Mouse (Mus musculus) C2C12 (cell line): ENCODE measurements at regions not wholly inside any gene's neighbourhood (a gene's known extent, or its start where the extent isn't known, plus 50 kb on each side); places are given as distances from the start of the nearest gene placed in this dataset.

Experiments used
- H3K27me3 ChIP-seq: one replicate; pipeline ENCODE4 v1.6.1; 2011; ENCODE audit not compliant: control insufficient read depth, insufficient read depth, insufficient read length
- H3K36me3 ChIP-seq: one replicate; pipeline ENCODE4 v1.6.1; 2011; ENCODE audit not compliant: control insufficient read depth, insufficient read depth
- H3K4me3 ChIP-seq: one replicate; pipeline ENCODE4 v1.5.1; 2011; ENCODE audit warnings: mild to moderate bottlenecking, control low read depth; ENCODE audit not compliant: poor library complexity, insufficient read depth, severe bottlenecking
- H3K79me2 ChIP-seq: one replicate; pipeline ENCODE4 v1.6.1; 2011; ENCODE audit not compliant: control insufficient read depth, insufficient read depth
- H3K79me3 ChIP-seq: one replicate; pipeline ENCODE4 v1.6.1; 2011; ENCODE audit warnings: low read depth, control low read depth
- H3ac ChIP-seq: one replicate; pipeline ENCODE3; 2011; ENCODE audit warnings: low read depth; ENCODE audit not compliant: control insufficient read depth, insufficient read length
- CEBPB ChIP-seq: IDR thresholded peaks from one replicate; pipeline ENCODE4 v1.6.1; 2011; ENCODE audit warnings: low read depth, mild to moderate bottlenecking, control low read depth, moderate library complexity
- CTCF ChIP-seq: IDR thresholded peaks from one replicate; pipeline ENCODE4 v1.5.1; 2011; ENCODE audit not compliant: control insufficient read depth, insufficient read depth, insufficient read length
- FOSL1 ChIP-seq: IDR thresholded peaks from one replicate; pipeline ENCODE4 v1.8.0; 2011; ENCODE audit warnings: mild to moderate bottlenecking, low read length; ENCODE audit not compliant: poor library complexity, insufficient read depth, severe bottlenecking
- MAX ChIP-seq: IDR thresholded peaks from one replicate; pipeline ENCODE4 v1.6.1; 2011; ENCODE audit warnings: mild to moderate bottlenecking, control low read depth
- MYOD1 ChIP-seq: IDR thresholded peaks from one replicate; pipeline ENCODE4 v1.6.1; 2011; ENCODE audit warnings: low read depth; ENCODE audit not compliant: control insufficient read depth, insufficient read length
- MYOG ChIP-seq: IDR thresholded peaks from one replicate; pipeline ENCODE4 v1.6.1; 2011; ENCODE audit not compliant: control insufficient read depth, insufficient read length; ENCODE audit errors: extremely low read depth
- USF1 ChIP-seq: IDR thresholded peaks from one replicate; pipeline ENCODE4 v1.6.1; 2011; ENCODE audit warnings: low read depth, mild to moderate bottlenecking, control low read depth, moderate library complexity

GRCm38 (mm10) chr11:112543473-112543872 is 238.6 kb upstream of the Sox9 start:
- H3K4me3 ChIP-seq = no peak overlapping the region
- no peaks in the 10 kb centered on the region for H3K36me3 ChIP-seq
- no peaks in the 10 kb centered on the region for H3K79me3 ChIP-seq
- H3ac ChIP-seq = no peak overlapping the region
- H3K79me2 ChIP-seq = no peaks in the 10 kb centered on the region
- no peaks in the 10 kb centered on the region for H3K27me3 ChIP-seq
- no peak for TF ChIP-seq CTCF
- no peak for TF ChIP-seq USF1
- no peak for TF ChIP-seq MYOD1
- no peak for TF ChIP-seq CEBPB
- no peak for TF ChIP-seq MAX
- TF ChIP-seq MYOG = no peak
- no peak for TF ChIP-seq FOSL1

DNA sequence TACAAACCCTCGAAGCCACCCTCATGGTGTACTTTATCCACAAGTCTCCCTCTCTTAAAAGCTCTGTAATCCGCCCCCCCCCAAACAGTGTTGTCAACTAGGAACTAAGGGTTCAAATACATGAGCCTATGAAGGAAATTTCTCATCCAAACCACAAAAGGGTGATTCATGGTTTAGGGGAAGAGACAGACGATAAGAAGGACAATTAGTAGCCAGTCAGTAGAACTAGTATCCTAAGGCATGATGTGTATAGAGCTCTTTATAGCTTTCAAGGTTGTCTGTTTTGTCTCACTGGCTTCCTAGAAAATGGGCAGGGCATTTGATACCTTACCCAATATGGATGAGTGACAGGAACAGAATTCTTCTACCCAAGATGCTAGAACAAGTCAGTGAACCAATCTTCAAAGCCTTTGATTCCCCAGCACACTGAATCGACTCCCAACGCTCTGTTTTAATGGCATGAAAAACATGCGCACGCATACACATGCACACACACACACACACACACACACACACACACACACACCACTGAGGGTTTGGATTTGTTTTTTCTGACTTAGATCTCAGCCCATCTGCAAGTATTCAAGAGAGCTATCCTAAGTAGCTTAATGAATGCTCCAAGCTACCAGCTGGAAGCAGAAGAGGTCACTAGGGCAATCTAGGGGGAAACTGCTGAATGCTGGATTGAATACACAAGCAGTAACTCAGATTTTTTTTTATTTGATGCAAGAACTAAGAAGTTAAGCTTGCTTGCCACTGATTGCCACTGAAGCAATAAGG is 236.6 kb upstream of the Sox9 start:
- Histone ChIP-seq H3K36me3 (no peaks in the 10 kb centered on the region), H3ac (no peak overlapping the region), H3K79me2 (no peaks in the 10 kb centered on the region), H3K27me3 (no peaks in the 10 kb centered on the region), H3K4me3 (no peak overlapping the region), H3K79me3 (no peaks in the 10 kb centered on the region)
- TF ChIP-seq FOSL1 (peak; percentile 56), CEBPB (no peak), MAX (no peak), MYOD1 (peak; percentile 60), MYOG (no peak)

DNA sequence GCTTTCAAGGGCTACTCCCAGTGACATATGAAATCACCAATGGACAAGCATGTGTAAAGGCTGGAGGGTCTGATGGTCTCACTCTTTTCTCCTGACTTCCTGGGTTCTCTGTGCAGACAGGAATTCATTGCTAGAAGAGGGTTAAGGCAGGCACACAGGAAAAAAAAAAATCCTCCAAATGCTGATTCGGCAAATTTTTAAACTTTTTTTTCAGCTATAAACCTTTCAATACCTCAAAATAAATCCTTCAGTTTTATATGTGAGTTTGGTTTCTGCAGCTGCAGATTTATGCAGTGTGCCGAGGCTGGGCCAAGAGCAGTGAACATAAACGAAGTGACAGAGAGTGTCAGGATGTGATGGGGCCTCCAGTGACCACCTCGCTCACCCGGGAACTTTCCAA is 235.9 kb upstream of the Sox9 start:
- H3K79me2 ChIP-seq = no peaks in the 10 kb centered on the region
- no peak overlapping the region for H3ac ChIP-seq
- no peak for TF ChIP-seq CEBPB
- no peak for TF ChIP-seq MAX
- no peak overlapping the region for H3K4me3 ChIP-seq
- H3K27me3 ChIP-seq = no peaks in the 10 kb centered on the region
- H3K36me3 ChIP-seq = no peaks in the 10 kb centered on the region
- H3K79me3 ChIP-seq = no peaks in the 10 kb centered on the region

DNA sequence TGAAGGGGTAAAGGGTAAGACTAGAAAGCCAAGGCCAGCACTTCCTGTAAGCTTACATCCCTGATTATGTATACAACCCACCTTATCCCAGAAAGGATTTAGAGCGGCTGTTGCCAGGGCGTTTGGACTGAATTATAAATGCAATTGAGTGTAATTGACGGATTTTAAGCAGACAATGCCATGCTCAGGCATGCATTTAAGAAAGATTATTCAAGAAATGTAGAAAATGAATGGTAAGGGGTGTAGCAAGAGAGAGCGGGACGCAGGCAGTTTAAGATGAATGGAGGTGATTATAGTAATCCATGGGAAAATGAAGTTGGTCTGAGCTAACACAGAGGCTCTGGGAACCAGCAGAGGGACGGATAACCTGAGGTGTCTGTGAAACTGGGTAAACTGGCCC is 229.2 kb upstream of the Sox9 start:
- Histone ChIP-seq H3K4me3 (no peak overlapping the region), H3ac (no peak overlapping the region), H3K79me2 (no peaks in the 10 kb centered on the region), H3K36me3 (no peaks in the 10 kb centered on the region), H3K27me3 (no peaks in the 10 kb centered on the region), H3K79me3 (no peaks in the 10 kb centered on the region)
- no peak for TF ChIP-seq CEBPB
- TF ChIP-seq FOSL1 = no peak
- TF ChIP-seq MYOG = no peak
- no peak for TF ChIP-seq CTCF
- no peak for TF ChIP-seq MAX
- no peak for TF ChIP-seq USF1
- no peak for TF ChIP-seq MYOD1

DNA sequence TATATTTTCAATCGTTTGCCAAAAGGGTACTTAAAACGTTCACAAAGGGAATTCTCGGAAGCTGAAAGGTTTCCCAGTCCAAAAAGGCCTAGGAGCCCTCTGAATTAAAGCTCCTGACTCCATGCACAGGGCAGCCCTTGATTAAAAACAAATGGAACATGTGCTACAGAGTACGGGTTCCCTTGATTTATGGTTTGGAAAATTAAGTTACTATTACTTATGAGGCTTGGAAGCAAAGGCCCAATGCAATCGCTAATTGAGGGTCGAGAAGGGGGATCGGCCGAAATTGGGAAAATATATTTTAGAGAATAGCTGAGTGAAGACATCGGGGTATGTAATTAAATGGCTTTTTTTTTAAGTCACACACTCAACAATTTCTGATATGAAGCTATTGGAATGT is 219.0 kb upstream of the Sox9 start:
- H3K36me3 ChIP-seq = no peaks in the 10 kb centered on the region
- H3ac ChIP-seq = no peak overlapping the region
- no peak overlapping the region for H3K4me3 ChIP-seq
- no peaks in the 10 kb centered on the region for H3K27me3 ChIP-seq
- H3K79me3 ChIP-seq = no peaks in the 10 kb centered on the region
- no peaks in the 10 kb centered on the region for H3K79me2 ChIP-seq
- TF ChIP-seq MYOD1 (no peak), CEBPB (no peak), CTCF (no peak), USF1 (no peak), FOSL1 (no peak), MAX (no peak), MYOG (no peak)

- H3K36me3 ChIP-seq = no peaks in the 10 kb centered on the region
- no peaks in the 10 kb centered on the region for H3K79me2 ChIP-seq
- H3ac ChIP-seq = no peak overlapping the region
- no peak overlapping the region for H3K4me3 ChIP-seq
- H3K79me3 ChIP-seq = no peaks in the 10 kb centered on the region
- no peaks in the 10 kb centered on the region for H3K27me3 ChIP-seq
- TF ChIP-seq CTCF (no peak), FOSL1 (no peak), MAX (no peak), USF1 (no peak), MYOG (no peak), MYOD1 (no peak)
These were observed 217.3 kb upstream of the Sox9 start for GRCm38 (mm10) chr11:112564706-112565215.
